Mouse (Mus musculus): ENCODE data around the gene Fcer2a.
A peak's percentile ranks its signal among the peaks of the same experiment; 100 is the strongest.

Fcer2a gene

DNA sequence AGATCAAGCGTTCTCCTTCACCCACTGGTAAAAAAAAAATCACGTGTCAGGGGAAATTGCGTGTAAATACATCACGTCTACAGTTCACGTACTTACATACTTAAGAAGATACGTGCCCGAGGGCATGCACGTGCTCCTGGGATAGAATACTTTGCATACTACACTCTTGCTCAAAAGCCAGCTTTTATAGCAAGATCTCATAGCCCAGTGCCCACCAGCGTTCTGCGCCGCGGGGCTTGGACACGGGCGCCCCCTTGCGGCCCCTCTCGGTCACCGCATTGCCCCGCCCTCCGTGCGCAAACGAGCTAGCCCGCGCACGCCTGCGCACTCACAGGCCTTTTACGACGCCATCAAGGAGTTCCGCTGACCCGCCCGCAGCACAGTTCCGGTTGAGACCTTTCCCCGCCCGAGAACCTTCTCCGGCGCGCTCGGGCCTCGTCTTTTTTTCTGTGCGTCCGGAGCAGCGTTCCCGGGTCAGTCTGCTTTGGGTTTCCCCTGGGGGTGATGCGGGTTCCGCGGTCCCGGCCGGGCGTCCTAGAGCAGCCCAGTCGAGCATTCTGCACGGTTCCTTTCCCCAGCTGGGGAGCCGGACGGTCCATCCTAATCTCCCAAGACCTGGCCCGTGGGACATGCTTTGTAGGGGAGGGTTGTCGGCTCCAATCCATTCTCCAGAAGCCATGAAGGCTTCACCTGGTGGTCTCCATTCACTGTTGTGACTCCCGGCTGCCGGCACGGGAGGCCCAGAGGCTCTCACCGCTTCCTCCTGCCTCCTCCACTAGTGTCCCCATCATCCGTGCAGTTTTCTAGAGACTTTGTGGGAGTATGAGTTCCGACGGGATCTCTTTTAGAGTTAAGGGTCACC lies 17.6 kb downstream of the Fcer2a start, which contains the start of gene Trappc5:
Gene Trappc5 (plus strand): TSS at position 169 of the 862 bp plus-strand sequence.
- DNase-seq = peak; percentile 95

DNA sequence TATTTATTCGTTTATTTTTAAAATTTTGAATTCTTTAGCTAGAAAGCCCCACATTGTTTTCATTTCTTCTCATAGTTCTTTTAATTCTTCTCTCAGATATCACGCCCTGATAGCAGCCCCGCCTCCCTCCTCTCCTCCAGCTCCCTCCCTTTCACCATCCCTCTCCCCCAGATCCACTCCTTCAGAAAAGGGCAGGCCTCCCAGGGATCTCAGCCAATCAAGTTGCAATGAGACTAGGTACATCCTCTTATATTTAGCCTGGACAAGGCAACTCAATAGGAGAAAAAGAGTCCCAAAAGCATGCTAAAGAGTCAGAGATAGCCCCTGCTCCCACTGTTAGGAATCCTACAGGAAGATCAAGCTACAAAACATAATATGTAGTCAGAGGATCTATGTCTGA lies 19.3 kb downstream of the Fcer2a start:
- DNase-seq = no peak

DNA sequence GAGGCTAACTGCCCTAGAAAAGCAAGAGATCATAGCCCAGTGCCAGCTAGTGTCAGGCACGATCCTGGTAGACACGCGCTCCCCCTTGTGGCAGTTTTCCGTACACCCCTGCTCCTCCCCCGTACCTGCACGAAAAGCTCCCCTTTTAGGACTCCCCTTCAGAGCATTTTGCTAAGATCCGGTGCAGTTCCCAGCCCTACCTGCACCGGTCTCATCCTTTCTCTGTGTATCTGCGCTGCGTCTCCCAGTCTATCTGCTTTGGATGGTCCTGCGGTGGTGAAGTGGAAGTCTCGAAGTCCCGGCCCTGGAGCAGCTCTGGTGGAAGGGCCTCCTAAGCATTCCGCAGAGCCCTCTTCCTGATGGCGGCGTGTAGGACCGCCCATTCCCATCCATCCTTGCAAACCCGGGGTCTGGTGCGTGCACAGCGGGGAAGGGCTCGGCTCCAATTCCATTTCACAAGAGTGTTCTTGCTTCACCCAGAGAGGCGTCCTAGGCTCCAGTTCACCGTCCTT lies 21.9 kb downstream of the Fcer2a start, which contains the start of gene Fcor:
Gene Fcor (minus strand): TSS at position 383 of the 512 bp plus-strand sequence.
- peak; percentile 92 for DNase-seq

DNA sequence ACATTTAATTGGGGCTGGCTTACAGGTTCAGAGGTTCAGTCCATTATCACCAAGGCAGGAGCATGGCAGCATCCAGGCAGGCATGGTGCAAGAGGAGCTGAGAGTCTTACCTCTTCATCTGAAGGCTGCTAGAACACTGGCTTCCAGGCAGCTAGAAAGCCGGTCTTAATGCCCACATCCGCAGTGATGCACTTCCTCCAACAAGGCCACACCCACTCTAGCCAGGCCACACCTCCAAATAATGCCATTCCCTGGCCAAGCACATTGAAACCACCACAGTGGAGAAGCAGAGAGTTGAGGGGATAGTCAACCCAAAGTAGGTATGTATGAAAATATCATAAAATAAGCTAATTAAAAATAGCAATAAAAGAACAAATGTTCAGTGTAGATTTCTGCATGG lies 23.6 kb downstream of the Fcer2a start:
- no peak for DNase-seq

DNA sequence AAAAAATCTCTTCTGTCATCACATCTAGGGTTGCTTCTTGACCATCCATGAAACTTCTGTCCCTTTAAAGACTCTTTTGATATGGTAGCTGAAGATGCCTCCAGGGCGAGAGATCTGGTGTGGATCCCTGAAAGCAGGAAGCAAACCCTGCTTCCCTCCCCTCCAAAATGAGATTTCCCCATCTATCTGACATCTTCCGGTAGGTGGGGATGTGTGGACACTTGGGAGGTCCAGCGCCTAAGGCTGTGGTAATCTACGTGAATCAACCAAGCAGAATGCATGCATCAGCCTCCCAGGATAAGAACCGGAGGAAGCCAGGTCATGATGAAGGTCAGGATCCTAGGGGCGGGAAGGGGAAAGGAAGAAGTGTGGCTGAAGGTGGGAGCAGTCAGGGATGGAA lies 28.5 kb downstream of the Fcer2a start, which contains the start of gene Mcemp1:
Gene Mcemp1 (plus strand): TSS at position 248 of the 400 bp plus-strand sequence.
- no peak for DNase-seq

DNA sequence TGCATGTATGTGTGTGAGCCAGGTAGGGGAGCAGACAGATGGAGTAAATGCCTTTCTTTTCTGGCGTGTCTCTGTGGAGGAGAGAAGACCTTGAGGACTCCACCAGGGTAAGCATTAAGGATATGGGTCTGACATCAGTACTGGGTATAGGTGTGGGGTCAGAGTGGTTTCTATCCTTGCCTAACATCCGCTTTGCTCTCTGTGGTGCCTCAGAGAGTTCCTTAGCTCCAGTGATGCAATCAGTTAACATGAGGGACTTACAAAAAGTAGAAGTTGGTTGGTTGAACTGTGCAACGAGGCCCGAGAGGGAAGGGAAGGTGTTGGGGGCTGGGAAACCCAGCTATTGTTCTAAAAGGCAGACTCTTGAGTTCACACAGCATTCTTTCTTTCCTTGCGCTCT lies 29.6 kb downstream of the Fcer2a start:
- DNase-seq = no peak

DNA sequence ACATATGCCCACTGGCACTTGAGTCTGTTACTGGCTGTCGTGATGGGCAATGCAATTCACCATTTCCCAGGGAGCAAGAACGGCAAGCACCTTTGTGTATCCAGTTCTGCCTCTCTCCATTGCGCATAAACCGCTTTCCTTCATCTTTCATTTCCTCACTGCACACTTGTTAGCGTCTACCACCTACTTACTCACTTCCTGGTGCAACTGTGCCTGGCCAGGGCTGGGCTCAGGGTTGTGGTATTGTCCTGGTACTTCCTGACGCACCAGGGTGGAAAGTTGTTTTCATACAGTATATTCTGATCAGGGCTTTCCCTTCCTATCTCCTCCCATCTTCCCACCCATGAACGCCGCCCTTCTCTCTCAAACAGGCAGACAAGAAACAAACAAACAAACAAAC lies 33.1 kb downstream of the Fcer2a start:
- no peak for DNase-seq

DNA sequence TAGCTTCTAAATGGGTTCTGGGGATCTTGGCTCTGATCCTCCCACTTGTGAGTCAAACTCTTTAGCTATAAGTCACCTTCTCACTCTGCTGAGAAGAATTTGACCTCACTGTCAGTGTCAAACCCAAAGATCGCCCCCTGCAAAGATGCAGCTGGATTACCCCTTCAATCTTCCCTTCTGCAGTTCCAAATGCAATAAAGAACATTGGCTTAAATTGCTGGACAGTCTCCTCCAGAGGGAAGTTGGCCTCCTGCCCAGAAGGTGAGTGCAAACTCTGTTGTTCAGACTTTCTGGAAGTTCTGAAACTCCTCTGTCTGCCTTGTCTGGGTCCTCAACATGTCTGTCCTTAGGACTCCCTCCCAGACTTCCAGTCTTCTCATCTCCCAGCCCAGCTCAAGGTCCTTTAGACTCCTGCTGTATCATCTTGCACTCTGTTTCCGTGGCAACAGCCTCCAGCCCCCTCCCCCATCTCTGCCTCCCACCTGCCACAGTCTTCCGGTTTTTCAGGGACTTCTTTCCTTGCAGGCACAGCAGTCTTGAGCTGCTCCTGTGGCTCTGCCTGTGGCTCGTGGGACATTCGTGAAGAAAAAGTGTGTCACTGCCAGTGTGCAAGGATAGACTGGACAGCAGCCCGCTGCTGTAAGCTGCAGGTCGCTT lies 37.1 kb downstream of the Fcer2a start:
- DNase-seq = no peak

DNA sequence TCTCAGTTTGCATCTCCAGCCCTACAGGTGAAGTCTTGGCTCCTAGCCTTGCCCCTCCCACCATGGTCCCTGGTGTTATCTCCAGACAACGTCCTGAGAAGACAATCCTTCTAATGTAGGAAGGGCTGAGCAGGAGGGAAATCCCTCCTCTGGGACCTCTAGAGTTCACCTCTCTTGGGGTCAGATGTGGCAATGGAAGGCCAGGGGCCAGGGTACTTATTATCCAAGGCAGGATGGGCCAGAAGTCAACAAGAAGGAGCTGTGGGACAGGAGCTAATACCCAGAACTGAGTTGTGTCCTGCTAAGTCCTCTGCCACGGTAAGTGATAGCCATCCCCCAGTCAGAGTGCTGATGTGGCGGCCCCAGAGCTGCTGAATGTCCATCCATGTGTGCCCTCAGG lies 38.4 kb downstream of the Fcer2a start, which contains the start of gene Retn:
Gene Retn (plus strand): TSS at position 245 of the 400 bp plus-strand sequence.
- no peak for DNase-seq

DNA sequence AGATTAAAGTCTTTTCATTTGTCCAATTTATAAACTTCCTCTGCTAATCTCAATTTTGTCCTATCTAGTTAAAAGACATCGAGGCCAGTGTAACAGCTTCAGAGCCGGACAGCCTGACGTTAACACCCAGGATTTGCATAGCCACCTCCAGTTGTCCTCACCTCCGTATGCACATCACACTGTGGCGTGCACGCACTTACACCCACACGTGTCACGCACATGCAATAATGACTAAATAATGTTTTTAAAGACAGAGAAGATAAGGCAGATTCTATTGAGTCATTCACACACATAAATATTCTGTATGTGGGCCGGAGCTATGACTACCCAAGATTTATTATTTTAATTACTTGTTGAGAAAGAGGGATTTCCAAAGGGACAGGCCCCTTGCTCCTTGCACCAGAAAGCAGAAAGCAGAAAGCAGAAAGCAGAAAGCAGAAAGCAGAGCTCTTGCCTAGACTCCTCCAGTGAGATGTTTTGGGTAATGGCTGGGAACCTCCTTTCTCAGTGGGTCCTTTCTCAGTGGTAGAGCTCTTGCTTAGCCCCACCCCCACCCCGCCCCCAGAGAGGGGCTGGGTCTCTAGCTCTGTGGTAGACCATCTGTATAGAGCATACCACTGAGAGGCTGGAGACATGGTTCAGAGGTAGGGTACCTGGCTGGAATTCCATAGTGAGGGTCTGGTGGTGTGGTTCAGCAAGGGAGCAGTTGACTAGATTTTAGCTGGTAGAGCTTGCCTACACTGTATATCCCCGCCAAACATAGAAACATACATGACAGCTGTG lies 39.1 kb downstream of the Fcer2a start:
- DNase-seq = no peak

DNA sequence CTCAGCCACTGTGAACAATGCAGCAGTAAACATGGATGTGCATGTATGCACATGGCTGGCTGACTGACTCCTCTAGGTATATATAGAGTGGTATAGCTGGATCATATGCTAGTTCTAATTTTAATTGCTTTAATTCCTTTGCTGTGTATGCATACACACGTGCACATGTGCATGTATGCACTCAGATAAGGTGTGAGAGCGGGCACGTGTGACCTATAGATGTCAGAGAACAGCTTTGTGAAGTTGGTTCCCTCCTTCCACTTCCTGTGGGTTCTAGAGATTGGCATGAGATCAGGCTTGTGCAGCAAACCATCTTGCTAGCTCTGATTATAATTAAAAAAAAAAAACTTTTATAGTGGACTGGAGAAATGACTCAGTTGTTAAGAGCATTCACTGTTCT lies 41.1 kb downstream of the Fcer2a start:
- DNase-seq = no peak

DNA sequence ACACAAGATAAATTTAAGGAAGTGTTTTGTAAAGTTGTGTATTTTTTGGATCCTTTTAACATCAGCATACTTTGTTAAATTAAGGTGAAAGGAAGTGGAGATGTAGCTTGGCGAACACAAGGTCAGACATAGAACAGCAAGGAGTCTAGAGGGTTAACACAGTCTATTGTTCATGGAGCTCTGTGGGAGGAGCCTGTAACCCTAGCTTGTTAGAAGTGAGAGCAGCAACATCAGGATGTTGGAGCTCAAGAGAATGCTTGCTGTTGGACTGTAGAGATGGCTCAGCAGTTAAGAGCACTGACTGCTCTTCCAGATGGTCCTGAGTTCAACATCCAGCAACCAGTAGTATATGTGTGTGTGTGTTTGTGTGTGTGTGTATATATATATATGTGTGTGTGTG lies 45.0 kb downstream of the Fcer2a start:
- no peak for DNase-seq

DNA sequence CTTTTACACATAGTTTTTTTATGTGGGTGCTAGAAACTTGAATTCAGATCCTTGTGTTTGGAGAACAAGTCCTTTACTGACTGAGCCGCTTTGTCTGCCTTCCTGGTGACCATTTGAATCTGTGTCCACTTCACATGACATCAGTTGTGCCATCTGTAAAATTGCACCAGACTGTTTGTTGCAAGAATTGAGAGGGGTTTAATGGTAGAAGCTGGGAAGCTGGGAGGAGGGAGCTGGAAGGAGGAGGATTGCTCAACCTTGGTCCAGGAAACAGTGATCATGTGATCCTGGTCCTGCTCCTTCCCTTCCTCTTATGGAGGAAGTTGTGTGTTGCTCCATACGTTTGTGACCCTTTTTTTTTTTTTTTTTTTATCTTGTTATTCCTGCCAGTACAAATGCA lies 45.7 kb downstream of the Fcer2a start:
- no peak for DNase-seq

DNA sequence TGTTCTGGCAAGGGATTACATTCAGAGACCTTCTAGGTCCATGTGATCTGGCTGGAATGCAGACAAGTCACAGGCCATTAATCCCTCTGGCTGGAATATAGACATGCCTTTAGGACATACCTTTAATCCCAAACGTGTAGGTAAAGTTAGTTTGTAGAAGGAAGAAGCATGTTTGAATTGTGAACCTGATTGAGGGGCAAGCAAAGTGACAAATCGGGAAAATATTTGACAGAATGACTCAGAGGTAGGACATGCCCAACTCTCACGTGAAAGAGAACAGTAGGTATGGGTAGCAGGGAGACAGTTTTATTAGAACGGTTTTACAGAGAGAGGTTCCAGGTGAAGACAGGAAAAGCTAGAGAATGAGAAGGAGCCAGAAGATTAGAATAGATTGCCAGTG lies 46.4 kb downstream of the Fcer2a start:
- DNase-seq = no peak

DNA sequence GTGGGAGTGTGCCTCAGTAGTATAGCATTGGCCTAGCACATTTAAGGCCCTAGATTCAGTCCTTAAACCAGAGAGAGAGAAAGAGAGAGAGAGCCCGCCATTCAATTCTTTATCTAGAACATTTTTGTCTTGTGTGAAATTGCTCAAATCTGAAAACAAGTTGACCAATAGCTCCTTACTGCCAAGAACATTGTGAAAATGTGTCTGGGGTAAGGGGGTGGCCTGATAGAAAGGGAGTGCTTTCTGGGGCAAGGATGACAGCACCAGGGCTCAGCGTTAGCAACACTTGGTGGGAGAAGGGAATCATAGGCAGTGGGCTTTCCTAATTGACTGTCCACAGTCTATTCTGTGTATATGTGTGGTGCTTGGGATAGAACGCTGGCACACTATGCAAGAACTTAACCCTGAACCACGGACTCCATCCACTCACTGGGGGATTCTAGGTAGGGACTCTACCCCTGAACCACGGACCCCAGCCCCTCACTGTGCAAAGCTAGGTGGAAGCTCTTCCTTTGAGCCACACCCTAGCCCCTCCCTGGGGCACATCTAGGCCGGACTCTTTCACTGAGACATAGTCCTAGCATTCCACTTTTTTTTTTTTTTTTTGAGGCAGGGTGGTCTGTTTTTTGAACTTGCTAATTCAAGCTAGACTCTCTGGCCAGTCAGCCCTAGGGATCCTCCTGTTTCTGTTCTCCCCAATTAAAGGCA lies 47.0 kb downstream of the Fcer2a start:
- no peak for DNase-seq

DNA sequence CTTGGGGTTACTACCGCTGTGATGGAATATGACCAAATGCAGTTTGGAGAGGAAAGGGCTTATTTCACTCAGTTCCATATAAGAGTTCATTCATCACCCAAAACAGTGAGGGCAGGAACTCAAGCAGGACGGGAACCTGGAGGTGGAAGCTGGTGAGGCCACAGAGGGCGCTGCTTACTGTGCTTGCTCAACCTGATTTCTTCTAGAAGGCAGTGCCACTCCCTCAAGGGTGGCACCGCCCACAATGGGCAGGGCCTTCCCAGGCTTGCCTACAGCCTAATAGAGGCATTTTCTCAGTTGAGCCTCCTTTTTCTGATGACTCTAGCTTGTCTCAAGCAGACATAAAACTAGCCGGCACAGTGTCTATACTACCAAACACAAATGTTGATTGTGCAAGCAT lies 48.2 kb downstream of the Fcer2a start:
- peak; percentile 54 for DNase-seq

Data from thymus, postnatal 14 days (tissue).